Mouse (Mus musculus) neural tube, embryonic 13.5 days (tissue): Measurements from ENCODE around the gene Ube2h. TPM values are rescaled to one million over a fixed set of nuclear protein-coding genes. Genes with fewer than 3 reads are reported as not detected.
A peak's percentile ranks its signal among the peaks of the same experiment; 100 is the strongest.

Experiments used
- ATAC-seq: fragments of 200-750 bp; cut with Nextera tagmentation; 2 replicates; pipeline ENCODE4 v1.8.0; 2017; ENCODE audit warnings: low read depth, mild to moderate bottlenecking, moderate TSS enrichment, moderate library complexity
- H3K27ac ChIP-seq: fragments of 300-500 bp; sonication (generic); replicated peaks from 2 replicates; pipeline ENCODE4 v1.5.1; 2015; ENCODE audit warnings: moderate library complexity, mild to moderate bottlenecking, inconsistent platforms
- H3K27me3 ChIP-seq: fragments of 300-500 bp; sonication (generic); 2 replicates; pipeline ENCODE4 v1.6.1; 2015; ENCODE audit warnings: mild to moderate bottlenecking, inconsistent platforms
- H3K36me3 ChIP-seq: fragments of 300-500 bp; sonication (generic); 2 replicates; pipeline ENCODE4 v1.6.1; 2015; ENCODE audit warnings: mild to moderate bottlenecking, inconsistent platforms
- H3K4me1 ChIP-seq: fragments of 300-500 bp; sonication (generic); replicated peaks from 2 replicates; pipeline ENCODE4 v1.6.1; 2015; ENCODE audit warnings: inconsistent platforms
- H3K4me2 ChIP-seq: fragments of 300-500 bp; sonication (generic); 2 replicates; pipeline ENCODE4 v1.6.1; 2015; ENCODE audit warnings: inconsistent platforms, mild to moderate bottlenecking, moderate library complexity
- H3K4me3 ChIP-seq: fragments of 300-500 bp; sonication (generic); 2 replicates; pipeline ENCODE4 v1.5.1; 2015; ENCODE audit warnings: mild to moderate bottlenecking, inconsistent platforms
- H3K9ac ChIP-seq: fragments of 300-500 bp; sonication (generic); 2 replicates; pipeline ENCODE4 v1.6.1; 2015; ENCODE audit warnings: moderate library complexity, mild to moderate bottlenecking, inconsistent platforms
- H3K9me3 ChIP-seq: fragments of 300-500 bp; sonication (generic); 2 replicates; pipeline ENCODE4 v1.6.1; 2016; ENCODE audit warnings: inconsistent platforms
- WGBS: fragments of 180-500 bp; shearing (Covaris S2); methylation state at CpG from one replicate; pipeline ENCODE4 v1.1.7; 2015; 5-methylcytosine and 5-hydroxymethylcytosine counted together
- polyA plus RNA-seq: library from polyadenylated mRNA; unstranded; fragments of >200 nt; fragmentation: Nextera tagmentation; extraction: Ambion mirVana; gene quantifications from 2 replicates; pipeline ENCODE4 v1.2.1, GENCODE M21; 2015

The Ube2h gene
- polyA plus RNA-seq, 1 experiment from 2014 or later: 65.8 TPM

DNA sequence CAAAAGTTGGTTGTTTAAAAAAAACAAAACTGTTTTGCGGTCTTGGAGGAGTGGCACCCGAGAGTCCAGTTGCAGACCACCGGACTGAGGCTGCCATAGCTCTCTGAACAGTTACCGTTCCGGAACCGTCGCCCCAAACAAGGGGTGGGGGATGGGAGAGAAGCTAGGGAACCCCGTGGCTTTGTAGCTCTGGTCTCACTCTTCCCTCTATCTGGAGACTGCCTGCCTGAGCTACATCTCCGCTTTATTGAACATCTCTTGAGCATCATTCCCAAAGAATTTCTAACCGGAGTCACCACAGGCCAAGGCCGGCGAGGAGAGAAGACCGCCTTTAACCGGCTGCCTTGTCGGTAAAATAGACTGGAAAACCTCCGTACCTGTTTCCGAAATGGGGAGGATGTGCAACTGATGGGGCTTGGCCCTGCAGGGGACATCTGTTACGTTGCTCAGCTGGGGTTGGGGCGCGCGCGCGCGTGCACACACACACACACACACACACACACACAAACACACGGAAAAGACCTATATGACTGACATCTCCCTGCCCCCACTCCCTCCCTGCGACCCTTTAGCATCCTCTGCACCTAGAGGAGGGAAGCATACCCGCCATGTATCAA is 126.2 kb downstream of the Ube2h start:
- no peak overlapping the region for H3K4me2 ChIP-seq
- H3K4me3 ChIP-seq: no peak overlapping the region
- H3K36me3 ChIP-seq: no peaks in the 10 kb centered on the region
- H3K27me3 ChIP-seq: peaks cover 93% of the 10 kb centered on the region
- no peak overlapping the region for H3K27ac ChIP-seq
- no peak overlapping the region for H3K9ac ChIP-seq
- ATAC-seq: no peak
- H3K4me1 ChIP-seq: peaks cover 50% of the 10 kb centered on the region
- no peaks in the 10 kb centered on the region for H3K9me3 ChIP-seq
- 1% methylated on average over 27 of the region's 27 CpGs for WGBS

DNA sequence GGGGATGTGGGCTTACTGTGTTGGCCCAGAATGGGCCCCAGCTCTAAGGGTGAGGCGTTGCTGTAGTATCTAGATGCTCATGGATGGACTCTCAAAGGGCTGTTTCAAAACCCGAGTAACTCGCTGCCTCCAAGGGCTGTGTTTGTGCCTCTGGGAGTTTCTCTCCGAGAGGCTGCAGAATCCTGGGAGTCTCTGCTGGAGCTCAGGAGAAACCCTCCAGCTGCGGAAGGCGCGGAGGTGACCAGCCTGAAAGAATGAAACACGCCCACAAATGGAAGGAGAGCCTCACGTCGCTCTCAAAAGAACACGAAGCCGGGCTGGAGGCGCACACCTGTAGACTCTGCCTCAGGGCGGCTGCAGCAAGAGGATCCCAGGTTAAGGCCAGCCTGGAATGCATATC is 127.0 kb downstream of the Ube2h start:
- 1% methylated on average over 14 of the region's 14 CpGs for WGBS
- ATAC-seq: no peak
- Histone ChIP-seq H3K27ac (no peak overlapping the region), H3K9me3 (no peaks in the 10 kb centered on the region), H3K4me1 (peaks cover 52% of the 10 kb centered on the region), H3K9ac (no peak overlapping the region), H3K27me3 (peaks cover 98% of the 10 kb centered on the region), H3K4me2 (no peak overlapping the region), H3K4me3 (no peak overlapping the region), H3K36me3 (no peaks in the 10 kb centered on the region)

DNA sequence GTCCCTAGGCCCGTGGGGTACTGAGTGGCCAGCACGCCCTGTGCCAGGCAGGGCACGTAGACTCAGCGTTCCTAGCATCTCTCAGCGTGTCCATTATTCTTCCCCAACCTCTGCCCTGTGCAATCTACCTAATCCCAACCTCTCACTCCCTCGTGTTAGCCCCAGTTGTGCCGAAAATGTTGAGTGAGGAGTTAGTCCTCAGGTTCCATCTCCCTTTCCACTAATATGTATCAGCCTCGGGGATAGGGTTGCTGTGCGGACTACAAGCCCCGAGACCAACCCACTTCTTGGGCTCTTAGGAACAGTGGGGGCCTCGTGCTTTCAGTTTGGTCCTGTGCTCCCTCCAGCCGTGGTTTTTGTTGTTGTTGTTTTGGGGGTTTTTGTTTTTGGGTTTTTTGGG is 127.8 kb downstream of the Ube2h start:
- peaks cover 52% of the 10 kb centered on the region for H3K4me1 ChIP-seq
- no peaks in the 10 kb centered on the region for H3K36me3 ChIP-seq
- no peak overlapping the region for H3K27ac ChIP-seq
- H3K9ac ChIP-seq: no peak overlapping the region
- 4% methylated on average over 12 of the region's 12 CpGs for WGBS
- H3K27me3 ChIP-seq: peaks cover 98% of the 10 kb centered on the region
- no peaks in the 10 kb centered on the region for H3K9me3 ChIP-seq
- peak overlapping the region; percentile 41; the same call in 1 of the 2 replicates for H3K4me2 ChIP-seq
- no peak overlapping the region for H3K4me3 ChIP-seq
- no peak for ATAC-seq

DNA sequence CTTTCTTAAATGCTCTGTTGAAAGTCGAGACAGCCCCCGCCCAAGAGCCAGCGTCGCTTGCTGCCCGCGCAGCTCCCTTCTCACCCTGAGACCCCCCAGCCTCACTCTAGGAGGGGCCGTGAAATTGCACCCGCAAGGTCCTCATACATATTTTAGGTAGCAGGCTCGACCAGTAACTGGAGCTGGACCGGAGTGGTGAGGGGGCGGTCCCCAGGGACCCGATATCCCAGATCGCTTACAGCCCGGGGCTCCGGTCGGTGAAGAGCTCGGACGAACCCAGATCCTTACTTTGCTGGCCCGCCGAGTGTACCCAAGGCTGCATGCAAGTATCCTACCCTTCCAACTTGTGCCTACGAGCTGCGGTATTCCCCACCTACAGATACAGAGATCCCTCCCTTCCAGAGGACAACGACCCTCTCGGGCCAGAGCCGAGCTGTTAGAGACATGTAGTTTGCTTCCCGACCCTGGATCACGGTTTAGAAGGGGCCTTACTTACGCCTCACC is 128.4 kb downstream of the Ube2h start:
- 1% methylated on average over 28 of the region's 28 CpGs for WGBS
- Histone ChIP-seq H3K4me1 (peaks cover 52% of the 10 kb centered on the region), H3K9ac (peak overlapping the region; percentile 59; the same call in 1 of the 2 replicates), H3K27ac (peak overlapping the region; percentile 56; the same call in 1 of the 2 replicates), H3K4me2 (peak overlapping the region; percentile 41), H3K36me3 (no peaks in the 10 kb centered on the region), H3K4me3 (peak overlapping the region; percentile 35), H3K27me3 (peaks cover 98% of the 10 kb centered on the region), H3K9me3 (no peaks in the 10 kb centered on the region)
- ATAC-seq: peak; percentile 17; the same call in 1 of the 2 replicates

DNA sequence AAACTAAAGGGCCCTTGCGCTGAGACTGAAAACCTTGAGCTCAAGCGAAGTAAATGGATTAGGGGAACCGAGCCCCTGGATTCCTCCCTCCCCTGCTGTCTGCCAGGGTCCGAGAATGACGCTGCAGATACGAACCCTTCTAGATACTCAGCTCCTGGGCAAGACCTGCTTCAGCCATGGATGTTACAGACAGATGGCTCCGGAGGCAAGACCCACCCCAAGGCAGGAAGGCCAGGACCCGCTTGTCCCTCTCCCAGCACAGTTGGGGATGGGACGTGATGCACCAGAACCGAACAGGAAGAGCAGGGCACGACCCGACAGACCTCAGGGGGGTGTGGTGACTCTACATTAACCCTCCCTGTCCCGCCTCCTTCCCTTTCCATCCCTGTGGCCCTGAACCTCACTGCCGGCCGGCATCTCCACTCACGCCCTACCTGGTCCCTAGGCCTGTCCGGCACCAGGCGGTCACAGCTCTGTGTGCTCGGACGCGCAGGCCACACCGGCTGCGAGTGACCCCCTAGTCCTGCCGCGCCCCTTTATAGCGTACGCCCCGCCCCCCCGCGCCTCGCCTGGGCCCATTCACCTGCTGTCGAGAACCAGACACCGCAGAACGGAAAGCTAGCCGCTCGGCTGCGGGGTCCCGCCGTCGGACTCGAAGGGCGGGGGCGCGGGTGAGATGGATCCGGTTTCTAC is 129.0 kb downstream of the Ube2h start:
- peak overlapping the region; percentile 56 for H3K27ac ChIP-seq
- H3K36me3 ChIP-seq: no peaks in the 10 kb centered on the region
- peak overlapping the region; percentile 59; the same call in 1 of the 2 replicates for H3K9ac ChIP-seq
- no peaks in the 10 kb centered on the region for H3K9me3 ChIP-seq
- peaks cover 52% of the 10 kb centered on the region for H3K4me1 ChIP-seq
- H3K27me3 ChIP-seq: peaks cover 98% of the 10 kb centered on the region
- under 1% methylated on average over 45 of the region's 45 CpGs for WGBS
- no peak for ATAC-seq
- H3K4me3 ChIP-seq: peak overlapping the region; percentile 35
- H3K4me2 ChIP-seq: peak overlapping the region; percentile 41

DNA sequence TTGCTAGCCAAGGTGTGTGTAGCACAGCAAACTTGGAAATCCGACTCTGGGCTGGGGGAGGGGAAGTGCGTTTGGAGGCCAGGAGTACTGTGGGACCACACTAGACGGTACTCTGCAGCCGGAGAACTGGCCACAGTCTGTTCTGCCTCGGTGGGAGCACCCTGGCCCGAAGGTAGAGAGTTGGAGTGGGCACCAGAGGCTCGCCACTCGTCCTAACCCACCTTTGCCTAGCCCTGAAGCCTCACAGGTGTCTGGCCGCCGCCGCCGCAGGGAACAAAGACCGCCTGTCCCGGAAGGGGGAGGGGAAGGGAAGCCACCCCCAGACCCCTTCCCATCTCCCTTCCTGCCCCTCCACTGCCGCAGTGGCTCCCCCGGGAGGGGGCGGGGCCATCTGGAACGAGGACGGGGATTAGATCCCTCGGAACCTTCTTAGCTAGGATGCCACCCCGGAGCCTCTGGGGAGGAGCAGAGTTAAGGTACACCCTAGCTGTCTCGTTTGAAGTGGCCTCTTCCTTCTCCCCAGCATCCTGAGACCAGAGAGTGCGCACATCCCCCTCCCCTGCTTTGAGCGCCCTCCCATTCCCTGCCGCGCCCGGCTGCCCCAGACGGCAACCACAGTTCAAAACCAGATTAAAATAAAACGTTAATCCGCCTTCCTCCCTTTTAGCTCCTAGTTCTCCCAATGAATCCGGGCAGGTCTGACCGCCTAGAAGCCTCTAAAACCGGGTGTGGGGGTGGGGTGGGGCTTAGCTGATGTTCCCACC is 129.7 kb downstream of the Ube2h start:
- Histone ChIP-seq H3K9me3 (no peaks in the 10 kb centered on the region), H3K27me3 (peaks cover 98% of the 10 kb centered on the region), H3K4me1 (peaks cover 50% of the 10 kb centered on the region), H3K9ac (peak overlapping the region; percentile 59; the same call in 1 of the 2 replicates), H3K36me3 (no peaks in the 10 kb centered on the region), H3K27ac (peak overlapping the region; percentile 56), H3K4me2 (peak overlapping the region; percentile 41), H3K4me3 (peak overlapping the region; percentile 35)
- WGBS: under 1% methylated on average over 32 of the region's 33 CpGs
- ATAC-seq: no peak

DNA sequence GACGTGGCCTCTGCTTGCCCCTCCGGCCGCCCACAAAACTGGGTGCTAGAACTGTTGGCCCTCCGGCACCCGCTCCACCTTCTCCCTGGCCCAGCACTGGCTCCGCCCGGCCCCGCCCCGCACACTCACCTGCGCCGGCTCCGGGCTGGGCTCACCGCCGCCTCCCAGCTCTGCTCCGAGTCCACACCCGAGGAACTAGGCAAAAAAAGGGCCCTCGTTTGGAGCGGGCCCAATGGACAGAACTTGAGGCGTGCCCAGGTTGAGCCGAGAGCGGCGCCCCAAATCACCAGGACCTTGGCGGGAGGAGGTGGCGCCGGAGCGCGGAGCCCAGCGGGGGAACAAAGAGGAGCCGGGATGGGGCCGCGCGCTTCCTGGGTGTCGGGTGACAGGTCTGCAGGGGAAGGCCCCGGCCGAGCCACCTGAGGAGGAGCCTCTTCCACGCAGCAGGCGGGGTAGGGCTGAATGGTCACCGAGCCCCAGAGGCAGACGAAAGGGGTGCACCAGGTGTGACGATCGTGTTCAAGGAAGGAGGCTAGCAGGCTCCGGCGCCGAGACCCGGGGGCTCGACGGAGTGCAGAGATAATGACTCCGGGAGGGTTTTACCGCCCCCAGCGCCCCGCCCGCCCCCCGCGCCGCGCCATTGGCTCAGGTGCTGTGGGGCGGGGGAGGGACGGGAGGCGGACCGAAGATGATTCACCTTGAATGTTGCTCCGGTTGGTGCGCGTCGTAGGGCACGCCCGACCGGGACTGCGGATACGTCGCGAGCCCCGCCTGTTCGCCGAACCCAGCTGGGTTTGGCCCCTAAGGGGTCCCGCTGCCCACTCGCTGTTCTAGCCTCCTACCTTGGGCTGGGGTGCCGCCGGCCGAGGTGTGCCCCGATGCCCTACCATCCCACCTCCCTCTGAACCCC is 130.5 kb downstream of the Ube2h start:
- Histone ChIP-seq H3K4me2 (peak overlapping the region; percentile 33), H3K4me3 (peak overlapping the region; percentile 35), H3K9ac (peak overlapping the region; percentile 59), H3K4me1 (peaks cover 55% of the 10 kb centered on the region), H3K36me3 (no peaks in the 10 kb centered on the region), H3K9me3 (no peaks in the 10 kb centered on the region), H3K27ac (peak overlapping the region; percentile 70), H3K27me3 (peaks cover 98% of the 10 kb centered on the region)
- WGBS: under 1% methylated on average over 62 of the region's 80 CpGs
- no peak for ATAC-seq

DNA sequence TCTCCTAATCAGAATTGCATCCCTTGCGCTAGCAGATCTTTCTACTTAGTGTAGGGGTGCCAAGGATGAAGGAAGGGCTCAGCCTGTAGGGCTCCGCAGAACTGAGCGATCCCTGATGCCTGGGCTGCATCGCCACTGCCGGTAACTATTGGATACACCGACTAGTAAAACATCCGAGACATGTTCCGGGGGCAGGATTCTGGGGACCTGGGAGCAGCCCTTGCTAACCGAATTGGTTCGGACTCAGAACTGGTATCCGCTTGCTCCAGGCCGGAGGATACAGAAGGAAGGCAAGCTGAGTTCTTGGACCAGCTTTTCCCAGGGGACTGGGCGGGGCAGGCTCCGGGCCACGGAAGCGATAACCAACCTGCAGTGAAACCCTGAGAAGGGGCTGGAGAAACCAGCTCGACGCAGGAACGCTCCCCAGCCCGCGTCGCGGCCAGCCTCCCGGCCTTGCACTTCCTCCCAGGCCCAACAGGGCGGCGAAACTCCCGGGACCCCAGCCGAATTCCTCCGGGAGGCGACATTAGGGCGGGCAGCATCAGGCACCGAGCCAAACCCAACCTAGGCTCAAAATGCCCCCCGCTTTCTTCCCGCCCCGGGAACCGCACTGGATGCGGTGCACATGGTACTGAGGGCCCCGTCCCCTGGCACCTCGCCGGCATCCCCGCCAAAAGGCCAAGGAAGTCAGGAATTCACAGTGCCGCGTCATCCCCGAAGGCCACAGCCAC is 131.4 kb downstream of the Ube2h start:
- Histone ChIP-seq H3K4me1 (peaks cover 55% of the 10 kb centered on the region), H3K9ac (peak overlapping the region; percentile 59), H3K4me2 (peak overlapping the region; percentile 33), H3K27me3 (peaks cover 97% of the 10 kb centered on the region), H3K4me3 (peak overlapping the region; percentile 35), H3K27ac (peak overlapping the region; percentile 70; the same call in 1 of the 2 replicates), H3K36me3 (no peaks in the 10 kb centered on the region), H3K9me3 (no peaks in the 10 kb centered on the region)
- 1% methylated on average over 44 of the region's 44 CpGs for WGBS
- no peak for ATAC-seq

DNA sequence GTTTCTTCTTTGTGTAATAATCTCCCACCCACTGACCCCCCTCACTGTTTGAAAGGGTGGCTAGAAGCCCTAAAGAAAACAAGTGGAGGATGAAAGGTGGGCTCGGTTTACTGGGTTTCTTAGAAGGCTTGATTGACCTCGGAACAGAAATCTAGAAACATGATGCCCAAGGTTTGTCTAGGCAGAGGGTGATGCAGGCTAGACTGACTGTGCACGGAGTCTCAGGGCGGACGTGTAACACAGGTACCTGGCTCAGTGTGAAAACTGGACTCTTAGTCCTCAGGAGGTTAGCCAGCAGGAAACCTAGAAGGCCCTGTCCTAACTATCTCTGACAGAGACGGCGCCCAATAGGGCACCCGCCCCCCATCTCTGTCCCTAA is 131.9 kb downstream of the Ube2h start:
- H3K4me2 ChIP-seq: peak overlapping the region; percentile 43
- 15% methylated on average over 8 of the region's 8 CpGs for WGBS
- H3K4me3 ChIP-seq: peak overlapping the region; percentile 35
- H3K27me3 ChIP-seq: peaks cover 98% of the 10 kb centered on the region
- H3K9me3 ChIP-seq: no peaks in the 10 kb centered on the region
- H3K4me1 ChIP-seq: peaks cover 57% of the 10 kb centered on the region
- no peaks in the 10 kb centered on the region for H3K36me3 ChIP-seq
- peak overlapping the region; percentile 9; the same call in 1 of the 2 replicates for H3K27ac ChIP-seq
- peak overlapping the region; percentile 59; the same call in 1 of the 2 replicates for H3K9ac ChIP-seq
- no peak for ATAC-seq

DNA sequence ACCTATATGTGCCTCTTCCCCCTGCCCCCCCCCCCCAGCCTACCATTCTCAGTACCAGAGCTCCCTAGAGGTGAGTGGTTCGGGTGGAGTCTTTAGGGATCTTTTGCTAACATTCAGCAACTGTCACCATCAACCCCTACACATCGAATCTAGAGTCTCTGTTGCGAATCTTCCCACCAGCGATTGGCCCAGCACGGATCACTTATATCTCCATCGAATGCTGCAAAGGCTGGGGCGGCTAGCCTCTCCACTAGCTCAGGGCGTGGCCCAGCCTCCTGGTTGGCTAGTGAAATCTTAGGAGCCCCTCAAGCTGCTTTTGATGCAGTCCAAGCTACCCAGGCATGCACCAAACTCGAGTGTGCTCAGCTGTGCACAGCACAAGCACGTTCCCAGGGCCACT is 132.4 kb downstream of the Ube2h start:
- WGBS: 21% methylated on average over 10 of the region's 10 CpGs
- H3K27me3 ChIP-seq: peaks cover 93% of the 10 kb centered on the region
- H3K36me3 ChIP-seq: no peaks in the 10 kb centered on the region
- H3K9ac ChIP-seq: peak overlapping the region; percentile 59; the same call in 1 of the 2 replicates
- peak overlapping the region; percentile 9; the same call in 1 of the 2 replicates for H3K27ac ChIP-seq
- no peak for ATAC-seq
- peaks cover 59% of the 10 kb centered on the region for H3K4me1 ChIP-seq
- peak overlapping the region; percentile 43 for H3K4me2 ChIP-seq
- no peaks in the 10 kb centered on the region for H3K9me3 ChIP-seq
- peak overlapping the region; percentile 35 for H3K4me3 ChIP-seq
